Mouse (Mus musculus): ENCODE results near the gene St8sia1.

DNA sequence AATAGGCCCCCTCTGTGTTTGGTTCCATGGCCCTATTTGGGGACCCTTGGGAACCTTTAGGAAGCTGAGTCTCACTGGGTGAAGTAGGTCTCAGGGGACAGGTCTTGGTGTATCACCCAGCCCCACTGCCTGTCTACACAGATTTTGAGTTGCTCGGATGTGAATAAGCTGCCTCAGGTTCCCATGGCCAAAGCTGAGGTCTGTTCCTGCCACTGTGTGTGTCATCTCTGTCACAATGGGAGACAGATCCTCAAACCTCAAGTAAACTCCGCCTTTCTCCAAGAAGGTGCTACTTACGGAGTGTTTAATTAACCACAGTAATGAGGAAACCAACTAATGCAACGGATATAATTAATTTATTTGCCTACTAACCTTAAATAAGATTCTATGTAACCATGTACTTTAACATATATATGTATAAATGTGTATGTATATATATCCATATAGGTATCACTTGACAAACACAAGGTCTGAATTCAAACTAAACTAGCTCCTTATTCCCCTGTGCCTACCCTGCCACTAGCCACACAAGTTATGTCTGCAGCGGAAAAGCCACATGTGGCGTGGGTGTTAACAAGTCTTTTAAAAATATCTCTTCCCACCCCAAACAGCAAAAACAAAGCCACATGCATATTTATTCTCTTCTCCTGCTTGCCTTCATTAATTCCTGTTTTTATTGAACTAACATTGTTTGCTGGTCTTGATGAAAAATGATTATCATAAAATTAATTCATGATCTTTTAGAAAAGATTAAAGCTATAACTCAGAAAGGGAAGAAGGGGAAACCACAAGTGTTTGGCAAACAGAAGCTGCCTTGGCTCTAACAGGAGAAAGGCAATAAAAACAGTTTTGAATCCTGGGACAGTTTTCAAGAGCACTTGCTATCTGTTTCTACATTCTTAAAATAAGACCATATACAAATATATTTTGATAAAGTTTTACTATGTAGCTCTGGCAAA, 111.6 kb downstream of the St8sia1 start:
- TF ChIP-seq POLR2A (IDR thresholded peaks at IDR 0.05; ENCODE audit: insufficient read depth, low read depth, low read length) (no peak), CTCF (IDR thresholded peaks at IDR 0.05; ENCODE audit: insufficient read depth, low read depth, low read length) (no peak)

Data from olfactory bulb, adult 2 months (tissue).